Mouse (Mus musculus) forelimb bud, embryonic 11.5 days (tissue): ENCODE results near the gene Galnt13.
"Not testable (repeated sequence)": the region's sequence is repeated elsewhere in the genome, so short reads cannot be mapped to it uniquely, and the experiment has no call there.

Experiments
- DNase-seq: peaks from one replicate; pipeline ENCODE4 v3.0.0-alpha.2; 2012; ENCODE audit warnings: low read depth, low spot score

Gene Galnt13

GRCm38 (mm10) chr2:54915088-54915670 lies 479.1 kb downstream of the Galnt13 start:
- no peak for DNase-seq

- no peak for DNase-seq
These were observed 500.3 kb downstream of the Galnt13 start for GRCm38 (mm10) chr2:54936369-54936768.

- DNase-seq = no peak
These were observed 501.2 kb downstream of the Galnt13 start for GRCm38 (mm10) chr2:54937306-54937705.

GRCm38 (mm10) chr2:54938075-54938474 lies 502.0 kb downstream of the Galnt13 start:
- no peak for DNase-seq

GRCm38 (mm10) chr2:54943386-54943785 lies 507.3 kb downstream of the Galnt13 start:
- no peak for DNase-seq

GRCm38 (mm10) chr2:54983839-54984238 lies 547.7 kb downstream of the Galnt13 start:
- DNase-seq = no peak

- DNase-seq = not testable (repeated sequence)
These were observed 586.4 kb downstream of the Galnt13 start for GRCm38 (mm10) chr2:55022539-55022938.

GRCm38 (mm10) chr2:55034610-55035009 lies 598.5 kb downstream of the Galnt13 start:
- DNase-seq = no peak

- no peak for DNase-seq
These were observed 629.6 kb downstream of the Galnt13 start for GRCm38 (mm10) chr2:55065469-55066315.

- DNase-seq = no peak
These were observed 649.5 kb downstream of the Galnt13 start for GRCm38 (mm10) chr2:55085580-55085979.

GRCm38 (mm10) chr2:55088034-55088433 lies 651.9 kb downstream of the Galnt13 start:
- no peak for DNase-seq

- DNase-seq = peak; percentile 14
These were observed 654.2 kb downstream of the Galnt13 start for GRCm38 (mm10) chr2:55090332-55090731.

- no peak for DNase-seq
These were observed 655.4 kb downstream of the Galnt13 start for GRCm38 (mm10) chr2:55091495-55091894.

- no peak for DNase-seq
These were observed 663.0 kb downstream of the Galnt13 start for GRCm38 (mm10) chr2:55099100-55099499.

GRCm38 (mm10) chr2:55101279-55101678 lies 665.2 kb downstream of the Galnt13 start:
- DNase-seq = no peak

GRCm38 (mm10) chr2:55103521-55103920 lies 667.4 kb downstream of the Galnt13 start:
- DNase-seq = no peak

GRCm38 (mm10) chr2:55107828-55108227 lies 671.7 kb downstream of the Galnt13 start:
- DNase-seq = no peak

GRCm38 (mm10) chr2:55153089-55153488 lies 717.0 kb downstream of the Galnt13 start:
- no peak for DNase-seq

GRCm38 (mm10) chr2:55164781-55165180 lies 728.7 kb downstream of the Galnt13 start:
- no peak for DNase-seq
